Mouse (Mus musculus) T-helper 17 cell (primary cell): ENCODE measurements around the gene Tnfrsf1a.

Experiments used
- in situ Hi-C, 2 experiments: fragments of 300-600 bp; cut with MboI, MseI; formaldehyde crosslinking; loops; 1 replicate in 1 of 2; 2 replicates in 1 of 2; pipeline ENCODE4 v1.15.1; 2025; ENCODE audit warnings: high pct_unique_total_duplicates in 2 of 2

The Tnfrsf1a gene

DNA sequence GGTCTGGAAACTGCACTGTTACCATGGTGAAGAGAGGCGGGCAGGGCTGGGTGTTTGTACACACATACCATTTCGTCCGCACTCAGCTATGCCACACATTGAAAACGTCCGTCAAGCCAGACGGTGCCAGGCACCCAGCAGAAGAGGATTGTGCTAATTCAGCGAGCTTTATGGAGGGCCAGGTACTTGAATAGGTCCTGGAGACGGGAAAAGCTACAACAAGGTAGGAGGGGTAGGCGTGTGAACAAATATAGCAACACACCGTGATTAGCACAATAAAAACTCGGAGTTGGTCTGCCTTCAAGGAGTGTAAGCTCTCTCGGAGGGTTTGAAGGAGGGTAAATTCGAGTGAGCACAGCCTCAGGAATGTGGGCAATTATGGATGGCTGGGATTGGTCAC lies 26.4 kb upstream of the Tnfrsf1a start:
- in situ Hi-C loops = loop anchor here in 1 of 2 experiments (10.0 kb wide), 1 partner anchor 932 kb away; no protein-coding TSS in a partner anchor

- in situ Hi-C loops = loop anchor here in 1 of 2 experiments (10.0 kb wide), 1 partner anchor 931 kb away; no protein-coding TSS in a partner anchor
Observed at GRCm38 (mm10) chr6:125323547-125323946, 25.6 kb upstream of the Tnfrsf1a start.

DNA sequence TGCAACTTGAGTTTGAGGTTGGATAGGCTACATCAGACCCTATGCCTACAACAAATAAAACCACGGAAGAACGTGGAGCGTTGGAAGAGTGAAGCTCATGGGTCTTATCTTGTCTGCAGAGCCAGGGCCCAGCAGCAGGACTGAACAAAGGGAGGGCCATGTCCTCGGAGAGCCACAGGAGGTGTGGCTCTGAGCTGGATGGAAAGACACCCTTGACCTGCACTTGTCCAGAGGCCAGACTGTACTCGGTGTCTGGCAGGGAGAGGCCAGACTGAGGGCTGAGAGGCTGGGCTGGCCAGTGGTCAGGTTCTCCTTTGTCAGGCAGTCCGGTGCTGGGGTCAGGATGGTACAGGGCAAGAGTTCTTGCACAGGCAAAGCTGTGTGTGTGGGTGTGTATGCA lies 23.8 kb upstream of the Tnfrsf1a start:
- in situ Hi-C loops = loop anchor here (5.0 to 10.0 kb wide), 2 partner anchors 38 to 929 kb away; partner anchors contain the start of gene Tuba3a (in 1 of the 2)

- in situ Hi-C loops = loop anchor here (5.0 to 10.0 kb wide), 2 partner anchors 41 to 927 kb away; partner anchors contain the start of gene Tuba3a (in 1 of the 2)
Observed at GRCm38 (mm10) chr6:125328243-125328642, 20.9 kb upstream of the Tnfrsf1a start.

- in situ Hi-C loops = no loop called here
Observed at GRCm38 (mm10) chr6:125330626-125331326, 18.4 kb upstream of the Tnfrsf1a start.

DNA sequence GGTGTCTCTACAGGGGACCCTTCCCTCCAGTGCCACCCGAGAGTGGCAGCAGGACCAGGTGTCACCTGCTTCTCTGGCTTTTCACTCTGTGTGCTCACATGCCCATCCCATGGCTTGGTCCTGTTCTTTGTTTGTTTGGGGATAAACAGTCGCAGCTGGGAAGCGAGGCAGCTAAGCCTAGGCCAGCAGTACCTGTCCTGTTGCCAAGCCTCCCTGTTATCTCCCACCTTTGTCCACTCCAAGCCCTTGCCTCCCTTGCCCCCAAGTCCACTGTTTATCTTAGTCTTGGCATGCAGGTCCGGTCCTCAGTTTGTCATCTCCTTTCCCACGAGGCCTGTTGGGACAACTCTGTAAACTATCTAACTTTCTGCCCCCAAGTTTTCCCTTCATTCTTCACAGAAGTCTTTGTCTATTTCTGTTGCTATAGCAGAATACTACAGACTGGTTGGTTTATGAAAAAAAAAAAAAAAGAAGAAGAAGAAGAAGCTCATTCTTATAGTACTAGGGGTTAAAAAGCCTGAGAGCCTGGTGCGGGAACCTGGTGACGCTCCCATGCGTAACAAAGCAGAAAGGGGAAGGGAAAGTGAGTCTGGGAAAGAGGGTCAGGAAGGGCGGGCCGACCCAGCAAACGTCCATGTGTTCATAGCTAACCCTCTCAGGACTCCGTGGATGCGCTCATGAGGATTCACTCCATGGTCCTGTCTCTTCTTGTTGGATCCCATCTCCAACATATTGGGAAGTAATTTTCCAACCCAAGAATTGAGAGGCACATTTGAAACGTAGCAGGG lies 15.9 kb upstream of the Tnfrsf1a start:
- in situ Hi-C loops = no loop called here

GRCm38 (mm10) chr6:125334356-125334755 lies 14.8 kb upstream of the Tnfrsf1a start:
- in situ Hi-C loops = no loop called here

DNA sequence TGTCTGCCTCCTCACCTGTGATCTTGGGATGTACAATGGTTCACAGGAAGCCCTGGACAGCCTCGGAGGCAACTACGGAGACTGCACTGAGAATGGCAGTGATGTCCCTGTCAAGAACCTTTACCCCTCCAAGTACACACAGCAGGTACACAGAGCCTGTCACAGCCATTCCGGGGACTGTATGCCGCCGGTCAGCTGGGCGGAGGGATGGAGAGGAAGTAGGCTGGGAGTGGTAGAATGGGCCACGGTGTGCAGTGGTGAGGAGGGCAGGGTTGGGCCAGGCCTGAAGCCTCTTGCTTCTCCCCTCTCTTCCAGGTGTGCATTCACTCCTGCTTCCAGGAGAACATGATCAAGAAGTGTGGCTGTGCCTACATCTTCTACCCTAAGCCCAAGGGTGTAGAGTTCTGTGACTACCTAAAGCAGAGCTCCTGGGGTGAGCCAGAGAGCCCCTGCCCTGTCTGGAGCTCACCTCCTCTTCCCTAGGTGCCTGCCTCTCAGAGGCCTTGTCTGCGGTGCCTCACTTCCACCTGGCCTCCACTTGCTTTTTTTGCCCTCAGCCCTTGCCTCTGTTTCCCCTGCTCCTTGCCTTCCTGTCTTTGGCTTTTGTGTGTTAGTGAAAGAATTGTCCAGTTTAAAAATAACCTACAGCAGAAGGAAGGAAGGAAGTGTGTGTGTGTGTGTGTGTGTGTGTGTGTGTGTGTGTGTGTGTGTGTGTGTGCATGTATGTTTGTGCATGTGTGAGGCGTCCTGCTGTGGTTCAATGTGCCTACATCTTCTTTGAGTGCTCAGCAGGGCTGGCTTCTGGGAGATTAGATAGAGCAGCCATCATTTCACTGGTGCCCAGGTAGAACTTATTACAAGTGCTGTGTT lies 10.1 kb upstream of the Tnfrsf1a start:
- in situ Hi-C loops = no loop called here

GRCm38 (mm10) chr6:125340244-125340643 lies 8.9 kb upstream of the Tnfrsf1a start:
- in situ Hi-C loops = no loop called here

- in situ Hi-C loops = no loop called here
Observed at GRCm38 (mm10) chr6:125342198-125342597, 7.0 kb upstream of the Tnfrsf1a start.

- in situ Hi-C loops = no loop called here
Observed at GRCm38 (mm10) chr6:125344084-125344483, 5.1 kb upstream of the Tnfrsf1a start.

DNA sequence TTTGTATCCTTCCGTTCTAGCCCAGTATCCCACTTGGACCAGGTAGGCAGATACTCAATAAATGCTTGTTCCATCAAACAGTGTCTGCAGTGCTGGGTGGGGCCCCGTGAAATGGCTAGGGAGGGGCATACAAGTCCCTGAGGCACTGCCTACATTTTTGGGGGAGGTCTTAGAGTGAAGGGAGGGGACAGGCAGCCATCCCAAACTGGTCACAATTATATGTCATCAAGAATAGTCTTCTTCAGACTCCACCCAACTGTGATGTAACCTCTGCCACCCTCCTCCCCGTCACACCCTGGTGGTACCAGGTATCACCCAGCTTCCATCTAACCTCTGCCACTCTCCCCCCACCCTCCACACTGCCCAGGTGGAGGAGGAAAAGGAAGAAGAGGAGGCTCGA lies 4.3 kb upstream of the Tnfrsf1a start:
- in situ Hi-C loops = no loop called here

GRCm38 (mm10) chr6:125345625-125346024 lies 3.5 kb upstream of the Tnfrsf1a start:
- in situ Hi-C loops = no loop called here

GRCm38 (mm10) chr6:125346029-125346428 lies 3.1 kb upstream of the Tnfrsf1a start:
- in situ Hi-C loops = no loop called here

- in situ Hi-C loops = no loop called here
Observed at GRCm38 (mm10) chr6:125349575-125350230, 541 bp downstream of the Tnfrsf1a start.

DNA sequence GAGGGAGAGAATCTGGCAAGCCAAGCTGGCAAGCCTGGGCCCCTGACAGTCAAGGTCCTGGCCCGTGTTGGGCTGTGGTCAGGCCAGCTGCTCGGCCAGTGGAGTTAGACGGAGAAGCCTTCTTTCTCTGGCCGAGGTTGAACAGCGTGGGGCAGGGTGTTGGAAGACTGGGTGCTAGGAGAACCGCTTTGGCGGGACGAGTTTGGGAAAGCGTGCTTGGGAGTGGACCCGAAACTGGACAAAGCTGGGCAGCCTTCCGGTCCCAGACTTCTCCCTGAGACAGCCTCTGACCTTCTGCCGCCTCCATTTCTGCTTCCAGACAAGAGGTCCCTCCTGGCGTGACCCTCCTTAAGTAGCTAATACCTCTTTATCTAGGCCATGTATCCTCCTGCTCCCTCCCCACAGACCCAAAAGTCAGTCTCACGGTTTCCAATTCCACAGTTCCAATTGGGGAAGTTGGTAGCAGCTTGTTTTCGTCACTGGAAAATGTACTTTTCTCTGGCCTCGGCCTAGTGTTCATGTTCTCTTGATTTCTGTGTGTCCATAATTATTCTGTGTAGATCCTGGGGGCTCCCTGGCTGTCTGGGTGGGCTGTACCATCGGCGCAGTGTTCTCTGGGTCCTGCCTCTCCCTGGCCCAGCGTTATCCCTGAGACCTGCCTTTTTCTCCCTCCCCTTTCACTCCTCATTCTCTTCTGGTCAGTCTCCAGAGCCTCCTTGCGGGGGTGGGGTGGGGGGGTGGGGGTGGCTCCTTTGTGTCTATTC lies 1.3 kb downstream of the Tnfrsf1a start:
- in situ Hi-C loops = no loop called here

DNA sequence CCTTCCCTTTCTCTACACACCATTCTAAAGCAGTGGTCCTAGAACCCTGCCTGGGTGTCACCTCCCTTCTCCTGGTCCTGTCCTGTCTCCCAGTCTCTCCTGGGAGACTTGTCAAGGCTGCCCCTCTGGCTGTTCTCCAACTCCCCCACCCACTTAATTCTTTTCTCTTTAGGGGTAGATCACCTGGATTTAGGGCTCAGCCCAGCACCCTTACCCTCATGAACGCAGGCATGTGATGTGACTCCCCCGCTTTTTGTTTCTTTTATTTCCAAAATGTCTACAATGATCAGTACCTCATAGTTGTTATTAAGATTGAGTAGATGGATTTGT lies 1.8 kb downstream of the Tnfrsf1a start:
- in situ Hi-C loops = no loop called here

- in situ Hi-C loops = no loop called here
Observed at GRCm38 (mm10) chr6:125351368-125352045, 2.3 kb downstream of the Tnfrsf1a start.

GRCm38 (mm10) chr6:125352046-125352384 lies 2.9 kb downstream of the Tnfrsf1a start:
- in situ Hi-C loops = no loop called here

- in situ Hi-C loops = no loop called here
Observed at GRCm38 (mm10) chr6:125352811-125353210, 3.6 kb downstream of the Tnfrsf1a start.
